Mouse (Mus musculus) bone marrow, adult 2 months (tissue): Measurements from ENCODE around the gene Eed. TPM values are rescaled to one million over a fixed set of nuclear protein-coding genes. Genes with fewer than 3 reads are reported as not detected.

Experiments
- H3K27ac ChIP-seq: fragments of 200-500 bp; 2 replicates; pipeline ENCODE4 v1.5.1; 2012; ENCODE audit warnings: low read depth, mild to moderate bottlenecking, control low read depth, inconsistent platforms, low read length; ENCODE audit not compliant: control insufficient read depth, poor library complexity, insufficient read depth
- H3K4me1 ChIP-seq: fragments of 200-500 bp; 2 replicates; pipeline ENCODE4 v1.6.1; 2011; ENCODE audit warnings: low read length; ENCODE audit not compliant: control insufficient read depth, insufficient read depth
- H3K4me3 ChIP-seq: fragments of 200-500 bp; replicated peaks from 2 replicates; pipeline ENCODE3; 2011; ENCODE audit warnings: mild to moderate bottlenecking, low read depth, low read length, control low read depth; ENCODE audit not compliant: control insufficient read depth
- CTCF ChIP-seq: fragments of 200-500 bp; IDR thresholded peaks from 2 replicates; pipeline ENCODE4 v1.5.1; 2011; ENCODE audit warnings: low read length, control low read depth; ENCODE audit not compliant: control insufficient read depth, insufficient read depth
- POLR2A ChIP-seq: fragments of 200-500 bp; IDR thresholded peaks from 2 replicates; pipeline ENCODE4 v1.6.1; 2011; ENCODE audit warnings: low read depth, mild to moderate bottlenecking, control low read depth, low read length, borderline replicate concordance; ENCODE audit not compliant: control insufficient read depth
- WGBS: fragments of 180-500 bp; shearing (Covaris S2); methylation state at CpG from one replicate; pipeline ENCODE4 v1.1.7; 2018; 5-methylcytosine and 5-hydroxymethylcytosine counted together
- polyA plus RNA-seq: library from polyadenylated mRNA; stranded (reverse); fragments of >200 nt; gene quantifications from 2 replicates; pipeline ENCODE4 v1.2.4, GENCODE M21; 2011; ENCODE audit warnings: low replicate concordance; ENCODE audit not compliant: missing spikeins, insufficient read depth, insufficient read length

Eed gene
- polyA plus RNA-seq: 39.1 and 83.2 TPM in 2 replicates

DNA sequence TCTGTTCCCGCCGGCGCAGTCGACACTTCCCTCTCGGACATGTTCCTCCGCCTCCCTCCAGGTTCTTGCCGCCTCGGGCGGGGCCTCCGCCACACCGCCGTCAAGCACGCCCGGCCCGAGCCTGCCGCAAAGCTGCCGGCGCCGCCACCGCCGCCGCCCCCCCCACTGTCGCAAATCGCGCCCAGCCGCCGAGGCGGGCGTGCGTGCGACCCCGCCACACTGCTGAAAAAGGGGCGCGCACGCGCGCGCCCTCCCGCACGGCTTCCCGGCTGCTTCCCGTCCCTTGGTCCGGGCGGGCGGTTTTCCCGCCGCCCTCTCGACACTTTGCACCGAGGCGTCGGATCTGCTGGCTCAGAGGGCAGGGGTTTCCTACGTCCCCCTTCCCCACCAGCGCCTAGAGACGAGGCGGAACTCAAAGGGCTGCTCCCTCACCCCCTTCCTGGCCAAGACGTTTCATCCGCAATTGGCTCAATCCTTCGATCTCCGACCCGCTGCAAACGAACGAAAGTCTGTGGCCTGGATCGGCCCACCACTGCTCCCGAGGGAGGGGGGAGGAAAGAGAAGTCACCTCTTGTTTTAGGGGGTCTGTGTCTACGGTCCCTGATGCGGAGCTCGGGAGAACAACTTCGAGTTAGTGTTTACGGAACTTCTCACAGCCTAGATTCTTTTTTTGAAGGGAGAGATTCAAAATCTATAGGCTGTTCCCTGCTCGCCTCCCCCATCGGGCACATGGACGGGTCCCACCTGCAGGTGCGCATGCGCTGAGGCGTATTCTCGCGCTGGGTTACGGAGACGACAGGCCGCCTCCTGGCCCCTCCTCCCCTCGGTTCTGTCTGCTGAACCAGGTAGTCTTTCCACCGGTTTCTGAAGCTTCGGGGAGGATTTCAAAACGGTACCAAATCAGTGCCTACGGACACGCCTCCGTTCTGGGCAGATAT is at the start of gene Eed:
Eed (minus strand) TSS at position 499 of the 938 bp plus-strand sequence.
- H3K4me1 ChIP-seq: no peaks in the 10 kb centered on the region
- TF ChIP-seq CTCF (peak; percentile 5; the same call in 1 of the 2 replicates), POLR2A (peak; percentile 75; the same call in 1 of the 2 replicates)
- H3K27ac ChIP-seq: peak within 1 kb of the TSS; percentile 99
- WGBS: under 1% methylated on average over 85 of the region's 87 CpGs
- H3K4me3 ChIP-seq: peak within 1 kb of the TSS; percentile 98

DNA sequence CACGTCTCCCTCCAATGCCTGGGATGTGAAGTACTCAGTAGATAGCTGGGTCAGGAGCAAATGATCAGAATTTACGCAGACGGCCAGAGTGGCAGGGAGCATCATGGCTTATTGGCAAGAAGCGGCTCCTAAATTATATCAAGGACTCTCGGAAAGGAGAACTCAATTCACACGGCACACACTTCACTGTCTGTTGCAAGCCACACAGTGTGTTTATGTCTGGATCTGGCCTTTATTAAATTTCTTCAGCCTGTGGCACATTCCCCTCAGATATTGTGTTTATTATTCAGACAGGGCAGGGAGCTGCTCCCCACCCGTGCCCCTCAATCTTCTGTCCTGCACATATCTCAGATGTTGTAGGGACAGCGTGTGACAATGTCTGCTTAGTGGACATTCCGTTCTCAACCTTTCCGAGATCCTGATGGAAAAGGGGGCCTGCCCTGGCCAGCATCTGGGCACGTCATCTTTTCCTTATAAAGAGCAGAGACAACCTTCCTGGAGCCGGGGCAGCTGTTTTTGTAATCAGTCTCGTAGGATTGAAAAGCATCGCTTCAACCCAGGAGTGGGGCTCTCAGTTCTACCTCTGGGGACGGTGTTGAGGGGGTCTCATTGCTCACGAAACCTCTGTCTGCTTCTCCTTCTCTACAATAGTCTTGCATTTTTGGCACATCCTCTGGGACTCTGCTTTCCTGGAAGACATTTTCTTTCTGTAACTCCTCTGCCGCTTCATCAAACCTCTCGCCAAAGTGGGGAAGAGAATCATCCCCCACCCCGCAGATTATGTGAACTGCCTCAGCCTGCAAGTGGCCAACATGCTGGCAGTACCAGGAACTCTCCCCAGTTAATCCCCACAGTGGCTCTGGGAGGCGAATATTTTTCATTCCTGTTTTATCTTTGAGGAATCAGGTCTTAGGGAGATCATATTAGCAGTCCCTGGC is 49.0 kb upstream of the Eed start:
- 77% methylated on average over 20 of the region's 20 CpGs for WGBS

DNA sequence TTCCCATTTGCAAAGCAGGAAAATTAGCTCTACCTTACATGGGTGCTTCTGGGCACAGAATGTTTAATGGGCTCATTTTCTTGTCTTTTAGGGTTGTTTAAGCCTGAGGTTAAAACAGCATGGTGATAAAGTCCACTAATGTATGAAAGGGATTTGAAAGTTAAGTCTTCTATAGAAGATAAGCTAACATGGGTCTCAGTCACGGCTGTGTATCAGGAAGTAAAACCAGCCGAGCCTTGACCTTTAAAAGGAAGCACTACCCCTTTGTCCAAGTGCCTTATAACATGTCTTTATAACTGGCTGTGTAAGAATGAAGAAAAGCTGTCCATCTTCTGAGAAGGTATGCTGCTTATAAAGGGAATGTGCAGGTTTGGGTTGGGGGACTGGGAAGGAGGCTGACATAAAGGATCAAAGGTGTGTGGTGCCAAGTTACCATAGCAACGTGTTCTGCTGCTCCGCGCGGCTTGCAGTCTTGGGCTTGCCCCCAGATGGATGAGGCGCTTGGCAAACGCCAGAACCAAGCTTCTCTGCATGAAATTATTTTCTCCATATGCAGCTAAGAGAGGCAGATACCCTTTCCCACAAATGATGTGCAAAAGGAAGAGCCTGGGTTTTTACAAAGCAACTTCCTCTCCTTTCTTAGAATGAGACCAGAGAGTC is 48.2 kb upstream of the Eed start:
- TF ChIP-seq CTCF (no peak), POLR2A (no peak)
- no peak overlapping the region for H3K4me3 ChIP-seq
- H3K4me1 ChIP-seq: peaks cover 2% of the 10 kb centered on the region; the same call in 1 of the 2 replicates
- 41% methylated on average over 8 of the region's 8 CpGs for WGBS
- no peak overlapping the region for H3K27ac ChIP-seq

More for the DNA sequence above, 49.0 kb upstream of the Eed start:
- no peak for TF ChIP-seq CTCF
- no peak for TF ChIP-seq POLR2A
- Histone ChIP-seq H3K4me3 (no peak overlapping the region), H3K4me1 (peaks cover 3% of the 10 kb centered on the region; the same call in 1 of the 2 replicates), H3K27ac (0 out of 2 replicates have a peak overlapping the region, but pooled peaks have one; percentile 27)

DNA sequence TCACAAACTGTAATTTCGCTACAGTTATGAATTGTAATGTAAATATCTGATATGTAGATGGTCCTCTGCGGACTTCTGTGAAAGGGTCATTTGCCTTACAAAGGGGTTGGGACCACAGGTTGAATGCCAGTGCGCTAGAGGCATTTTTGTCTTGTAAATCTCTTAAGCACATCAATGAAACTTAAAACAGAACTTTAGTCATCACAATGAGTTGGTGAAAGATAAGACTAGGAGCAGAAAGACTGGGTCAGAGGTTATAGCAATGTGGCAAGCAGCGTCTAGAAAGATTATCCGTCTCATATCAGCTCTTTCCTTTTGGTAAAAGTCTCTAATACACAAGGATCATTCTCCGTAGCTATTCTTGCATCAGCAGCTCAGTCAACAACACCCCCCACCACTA is 44.2 kb upstream of the Eed start:
- no peak overlapping the region for H3K4me3 ChIP-seq
- peak overlapping the region; percentile 60; the same call in 1 of the 2 replicates for H3K27ac ChIP-seq
- no peak for TF ChIP-seq POLR2A
- TF ChIP-seq CTCF: no peak
- peaks cover 6% of the 10 kb centered on the region for H3K4me1 ChIP-seq
- WGBS: 68% methylated on average over 6 of the region's 6 CpGs

- Histone ChIP-seq H3K27ac (peak overlapping the region; percentile 91), H3K4me1 (peaks cover 6% of the 10 kb centered on the region), H3K4me3 (no peak overlapping the region)
- TF ChIP-seq CTCF: no peak
- TF ChIP-seq POLR2A: no peak
- WGBS: 15% methylated on average over 9 of the region's 9 CpGs
These were observed 42.4 kb upstream of the Eed start for GRCm38 (mm10) chr7:90022974-90023707.

DNA sequence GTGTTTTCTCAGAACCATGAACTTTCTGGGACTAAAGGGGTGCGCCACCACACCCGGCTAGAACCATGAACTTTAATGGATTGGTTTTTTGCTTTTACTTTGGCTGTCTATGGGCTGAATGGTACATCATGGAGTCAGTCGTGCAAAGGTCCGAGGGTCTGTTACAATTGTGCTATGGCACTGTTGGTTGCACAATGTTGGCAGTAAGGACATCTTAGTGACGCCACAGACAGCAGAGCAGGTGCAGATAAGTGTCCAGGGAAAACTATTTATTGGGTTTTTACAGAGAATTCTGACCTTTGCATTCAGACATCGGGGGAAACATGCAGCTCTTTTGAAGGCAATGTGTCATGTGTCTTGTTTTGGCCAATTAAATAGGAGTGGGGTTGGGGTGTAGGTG is 39.5 kb upstream of the Eed start:
- H3K4me1 ChIP-seq: peaks cover 6% of the 10 kb centered on the region
- H3K4me3 ChIP-seq: no peak overlapping the region
- TF ChIP-seq POLR2A: no peak
- no peak for TF ChIP-seq CTCF
- H3K27ac ChIP-seq: peak overlapping the region; percentile 78; the same call in 1 of the 2 replicates
- WGBS: 76% methylated on average over 6 of the region's 6 CpGs

DNA sequence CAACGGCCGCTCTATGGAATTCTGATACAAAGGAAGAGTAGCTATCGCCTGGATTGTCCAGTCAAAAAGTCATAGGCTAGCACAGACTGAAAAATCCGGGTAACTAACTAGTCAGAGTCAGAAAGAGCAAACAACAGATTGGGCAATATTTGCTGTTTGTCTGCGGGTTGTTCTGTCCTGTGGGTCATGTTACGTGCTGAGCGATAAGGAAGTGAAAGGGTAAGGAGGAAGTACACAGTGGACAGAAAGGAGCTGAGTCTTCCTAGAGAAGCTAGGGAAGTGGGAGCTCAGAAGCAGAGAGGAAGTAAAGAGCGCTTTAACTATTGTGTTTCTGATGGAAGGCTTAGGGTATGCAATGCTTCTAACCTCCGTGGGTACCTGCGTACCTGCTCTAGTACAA is 38.8 kb upstream of the Eed start:
- no peak for TF ChIP-seq POLR2A
- no peak for TF ChIP-seq CTCF
- Histone ChIP-seq H3K4me3 (no peak overlapping the region), H3K27ac (peak overlapping the region; percentile 64; the same call in 1 of the 2 replicates), H3K4me1 (peaks cover 6% of the 10 kb centered on the region)
- 20% methylated on average over 10 of the region's 10 CpGs for WGBS
